Mouse (Mus musculus): ENCODE results near the gene Ogt. TPM values are rescaled to one million over a fixed set of nuclear protein-coding genes. Genes with fewer than 3 reads are reported as not detected.

Gene Ogt
- polyA plus RNA-seq (2017; shearing (Covaris generic)) = 100 to 1,000 TPM; 200 to 302 TPM

DNA sequence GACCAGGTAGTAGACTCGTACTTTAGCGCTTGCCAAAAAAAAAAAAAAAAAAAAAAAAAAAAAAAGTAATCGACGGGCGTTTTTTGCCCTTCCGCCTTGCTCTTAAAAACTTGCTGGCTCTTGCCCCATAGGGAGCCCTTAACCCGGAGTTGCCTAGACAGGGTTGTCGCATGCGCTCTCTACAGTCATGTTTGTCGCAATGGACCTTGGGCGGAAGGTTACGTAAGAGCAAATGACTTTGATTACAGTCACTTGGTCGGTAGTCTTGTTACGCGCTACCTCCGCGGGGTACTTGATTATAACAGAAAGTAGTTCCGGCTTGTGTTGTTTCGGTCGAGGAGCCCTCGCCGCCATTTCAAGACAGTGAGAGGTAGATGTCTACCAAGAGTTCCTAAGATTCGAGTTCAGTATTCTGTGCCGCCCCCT is at the start of gene Ogt:
Gene Ogt, plus strand, starts transcription at position 320 of the 426 bp plus-strand sequence.

DNA sequence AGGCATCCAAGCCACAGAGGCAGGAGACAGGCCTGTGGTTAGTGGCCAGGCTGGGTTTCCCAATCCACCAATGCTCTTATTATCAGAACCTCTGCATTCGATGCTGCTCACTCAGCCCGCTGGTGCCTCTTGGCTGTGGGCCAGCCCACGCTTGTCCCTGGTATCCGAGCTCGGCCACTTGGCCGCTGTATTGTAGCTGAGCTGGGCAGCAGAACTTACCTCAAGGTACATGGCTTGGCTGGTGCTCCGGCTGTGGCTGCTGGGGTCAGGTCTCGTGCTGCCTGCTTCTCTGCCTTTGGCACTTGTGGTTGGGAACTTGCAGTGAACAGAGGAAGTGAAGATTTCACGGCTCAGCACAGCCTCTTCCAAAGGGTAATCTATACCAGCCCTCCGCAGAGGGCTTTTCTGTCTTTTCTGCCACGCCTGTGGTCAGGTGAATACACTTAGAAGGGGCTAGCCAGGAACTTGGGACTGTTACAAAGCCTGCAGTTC is 94.0 kb downstream of the Ogt start, which contains the start of gene Cxcr3:
Gene Cxcr3, minus strand, starts transcription at position 442 of the 492 bp plus-strand sequence.

Other genes with a start within 250 kb of the Ogt start
- 10 to 100 TPM; 14.0 to 15.8 TPM for gene Zmym3, start 219.2 kb upstream of the Ogt start, polyA plus RNA-seq (2017; shearing (Covaris generic))
- 100 to 1,000 TPM; 268 to 276 TPM for gene Nono, start 210.7 kb upstream of the Ogt start, polyA plus RNA-seq (2017; shearing (Covaris generic))
- 1 to 10 TPM in 1 of 2 experiments, under 1 TPM in 1; 0.29 to 1.7 TPM for gene Itgb1bp2, start 191.0 kb upstream of the Ogt start, polyA plus RNA-seq (2017; shearing (Covaris generic))
- 10 to 100 TPM; 12.5 to 18.3 TPM for gene Taf1, start 107.3 kb upstream of the Ogt start, polyA plus RNA-seq (2017; shearing (Covaris generic))
- gene Cxcr3, start 94.2 kb downstream of the Ogt start, polyA plus RNA-seq (2017; shearing (Covaris generic)) = 100 to 1,000 TPM in 1 of 2 experiments, 10 to 100 TPM in 1; 89.8 to 529 TPM
- gene Gm4779, start 154.4 kb downstream of the Ogt start, polyA plus RNA-seq (2017; shearing (Covaris generic)) = not detected
- not detected for gene 8030474K03Rik, start 154.6 kb downstream of the Ogt start, polyA plus RNA-seq (2017; shearing (Covaris generic))
- gene Nhsl2, start 209.3 kb downstream of the Ogt start, polyA plus RNA-seq (2017; shearing (Covaris generic)) = 1 to 10 TPM in 1 of 2 experiments, under 1 TPM in 1; 0.17 to 4.8 TPM